Mouse (Mus musculus) embryonic facial prominence, embryonic 12.5 days (tissue): ENCODE data around the gene Htr3a. TPM values are rescaled to one million over a fixed set of nuclear protein-coding genes. Genes with fewer than 3 reads are reported as not detected.

ENCODE experiments used
- polyA plus RNA-seq: library from polyadenylated mRNA; unstranded; fragments of >200 nt; fragmentation: Nextera tagmentation; extraction: Ambion mirVana; gene quantifications from 2 replicates; pipeline ENCODE4 v1.2.1, GENCODE M21; 2016

The Htr3a gene
- polyA plus RNA-seq, 1 experiment from 2014 or later: 1.8 TPM

Other genes with a start within 250 kb of the Htr3a start
- gene Zbtb16, start 74.9 kb downstream of the Htr3a start, polyA plus RNA-seq: 4.1 and 5.2 TPM in 2 replicates
- 0.24 and 0.51 TPM in 2 replicates for gene Htr3b, start 53.9 kb upstream of the Htr3a start, polyA plus RNA-seq
- 50.0 and 54.1 TPM in 2 replicates for gene Usp28, start 74.3 kb upstream of the Htr3a start, polyA plus RNA-seq
- 51.7 and 51.9 TPM in 2 replicates for gene Zw10, start 144.5 kb upstream of the Htr3a start, polyA plus RNA-seq
- gene Tmprss5, start 170.2 kb upstream of the Htr3a start, polyA plus RNA-seq: 0.99 and 1.0 TPM in 2 replicates